Mouse (Mus musculus) liver, adult 2 months (tissue): ENCODE data around the gene Gm19965. TPM values are rescaled to one million over a fixed set of nuclear protein-coding genes. Genes with fewer than 3 reads are reported as not detected.

Experiments
- DNase-seq: peaks from one replicate; pipeline ENCODE4 v3.0.0-alpha.2; 2011; ENCODE audit warnings: low read depth, low spot score; ENCODE audit errors: extremely low read depth
- H3K27ac ChIP-seq: fragments of 200-500 bp; replicated peaks from 2 replicates; pipeline ENCODE4 v1.5.1; 2012; ENCODE audit warnings: low read depth, mild to moderate bottlenecking, control low read depth, inconsistent platforms, low read length; ENCODE audit not compliant: insufficient read depth
- H3K27me3 ChIP-seq: fragments of 200-500 bp; 2 replicates; pipeline ENCODE4 v1.6.1; 2012; ENCODE audit warnings: mild to moderate bottlenecking, moderate library complexity, low read length, inconsistent platforms; ENCODE audit not compliant: control insufficient read depth, insufficient read depth
- H3K36me3 ChIP-seq: fragments of 200-500 bp; 2 replicates; pipeline ENCODE4 v1.6.1; 2012; ENCODE audit warnings: low read length, inconsistent platforms; ENCODE audit not compliant: control insufficient read depth, insufficient read depth
- H3K4me1 ChIP-seq: fragments of 200-500 bp; 2 replicates; pipeline ENCODE4 v1.6.1; 2011; ENCODE audit warnings: low read length; ENCODE audit not compliant: control insufficient read depth, insufficient read depth
- H3K4me3 ChIP-seq: fragments of 200-500 bp; 2 replicates; pipeline ENCODE4 v1.5.1; 2011; ENCODE audit warnings: low read depth, mild to moderate bottlenecking, control low read depth, low read length, moderate library complexity; ENCODE audit not compliant: insufficient read depth
- H3K79me2 ChIP-seq: fragments of 200-500 bp; 2 replicates; pipeline ENCODE4 v1.6.1; 2012; ENCODE audit warnings: inconsistent platforms, mild to moderate bottlenecking, low read length, moderate library complexity; ENCODE audit not compliant: control insufficient read depth, insufficient read depth
- H3K9ac ChIP-seq: fragments of 200-500 bp; 2 replicates; pipeline ENCODE4 v1.6.1; 2012; ENCODE audit warnings: low read depth, mild to moderate bottlenecking, control low read depth, inconsistent platforms, low read length
- CTCF ChIP-seq: fragments of 200-500 bp; IDR thresholded peaks from 2 replicates; pipeline ENCODE4 v1.5.1; 2011; ENCODE audit warnings: low read depth, low read length, control low read depth
- POLR2A ChIP-seq: fragments of 200-500 bp; IDR thresholded peaks from 2 replicates; pipeline ENCODE4 v1.6.1; 2011; ENCODE audit warnings: low read length, control low read depth; ENCODE audit not compliant: insufficient read depth; ENCODE audit errors: extremely low read depth
- WGBS: fragments of 180-500 bp; shearing (Covaris S2); methylation state at CpG from one replicate; pipeline ENCODE4 v1.1.7; 2018; 5-methylcytosine and 5-hydroxymethylcytosine counted together
- polyA plus RNA-seq: library from polyadenylated mRNA; depleted of rRNA; stranded (reverse); fragments of >200 nt; gene quantifications from 2 replicates; pipeline ENCODE4 v1.2.3, GENCODE M21; 2012; rRNA removed
- total RNA-seq: library from RNA; depleted of rRNA; stranded (reverse); fragments of >200 nt; gene quantifications from 2 replicates; pipeline ENCODE4 v1.2.3, GENCODE M21; 2014; rRNA removed

Gm19965 gene
- total RNA-seq (not detected in 2 replicates), polyA plus RNA-seq (not detected in 2 replicates)

- H3K27me3 ChIP-seq: no peaks in the 10 kb centered on the region
- H3K36me3 ChIP-seq: no peaks in the 10 kb centered on the region
- WGBS: 57% methylated on average over 3 of the region's 3 CpGs
- no peaks in the 10 kb centered on the region for H3K4me1 ChIP-seq
- H3K9ac ChIP-seq: no peak within 1 kb of the TSS
- no peak for TF ChIP-seq CTCF
- TF ChIP-seq POLR2A: no peak
- no peak within 1 kb of the TSS for H3K27ac ChIP-seq
- no peaks in the 10 kb centered on the region for H3K79me2 ChIP-seq
- DNase-seq: no peak
- H3K4me3 ChIP-seq: no peak within 1 kb of the TSS
Observed at GRCm38 (mm10) chr1:116802683-116803082, at the start of gene Gm19965. Gene Gm19965 (plus strand): TSS chr1:116802983.

GRCm38 (mm10) chr1:116782471-116782989, 20.3 kb upstream of the Gm19965 start:
- no peaks in the 10 kb centered on the region for H3K79me2 ChIP-seq
- no peak overlapping the region for H3K9ac ChIP-seq
- no peaks in the 10 kb centered on the region for H3K27me3 ChIP-seq
- TF ChIP-seq CTCF: no peak
- TF ChIP-seq POLR2A: no peak
- H3K4me1 ChIP-seq: no peaks in the 10 kb centered on the region
- H3K36me3 ChIP-seq: no peaks in the 10 kb centered on the region
- no peak for DNase-seq
- H3K27ac ChIP-seq: no peak overlapping the region
- no peak overlapping the region for H3K4me3 ChIP-seq
- 83% methylated on average over 8 of the region's 8 CpGs for WGBS
